Mouse (Mus musculus) cerebellum, adult 11 months (tissue): ENCODE data around the gene Disp3.

ENCODE experiments used
- DNase-seq: peaks from one replicate; pipeline ENCODE4 v3.0.0; 2022

Disp3 gene

GRCm38 (mm10) chr4:148288055-148288549, 337 bp upstream of the Disp3 start:
- peak; percentile 98 for DNase-seq

GRCm38 (mm10) chr4:148287041-148287440, 724 bp downstream of the Disp3 start:
- no peak for DNase-seq

DNA sequence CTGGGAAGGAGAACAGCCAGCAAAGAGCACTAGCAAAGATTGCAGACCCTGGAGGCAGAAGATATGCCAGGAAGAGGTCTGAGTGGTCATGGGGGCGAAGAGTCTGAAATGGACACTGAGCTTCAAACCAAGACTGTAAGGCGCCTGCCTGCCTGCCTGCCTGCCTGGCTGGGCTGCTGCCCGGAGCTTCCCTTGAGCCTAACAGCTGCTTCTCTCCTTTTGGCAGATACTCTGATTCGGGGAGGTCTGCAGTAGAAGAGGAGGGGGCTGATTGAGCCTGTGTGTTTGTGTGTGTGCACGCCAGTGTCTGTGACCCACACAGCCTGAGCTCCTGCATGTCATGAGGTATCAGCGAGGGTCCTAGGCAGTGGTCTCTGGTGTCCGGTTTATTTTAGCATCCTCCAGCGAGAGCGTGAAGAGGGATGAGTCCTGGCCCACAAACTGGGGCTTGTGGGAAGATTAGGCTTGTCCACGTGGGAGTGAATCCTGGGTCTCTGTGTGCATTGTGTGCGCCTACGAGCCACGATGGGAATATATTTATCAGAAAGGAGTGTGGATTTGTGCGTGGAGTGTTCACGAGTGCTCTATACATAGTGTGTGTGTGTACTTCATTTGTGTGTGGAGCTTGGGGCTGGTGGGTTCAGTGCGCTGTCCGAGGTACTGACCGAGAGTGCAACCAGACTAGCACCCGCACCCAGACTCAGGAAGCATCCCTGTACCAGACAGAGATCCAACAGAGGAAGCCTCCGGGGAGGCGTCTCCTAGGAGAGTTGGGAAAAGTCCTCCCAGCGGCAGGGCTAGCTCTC, 1.3 kb downstream of the Disp3 start:
- no peak for DNase-seq

DNA sequence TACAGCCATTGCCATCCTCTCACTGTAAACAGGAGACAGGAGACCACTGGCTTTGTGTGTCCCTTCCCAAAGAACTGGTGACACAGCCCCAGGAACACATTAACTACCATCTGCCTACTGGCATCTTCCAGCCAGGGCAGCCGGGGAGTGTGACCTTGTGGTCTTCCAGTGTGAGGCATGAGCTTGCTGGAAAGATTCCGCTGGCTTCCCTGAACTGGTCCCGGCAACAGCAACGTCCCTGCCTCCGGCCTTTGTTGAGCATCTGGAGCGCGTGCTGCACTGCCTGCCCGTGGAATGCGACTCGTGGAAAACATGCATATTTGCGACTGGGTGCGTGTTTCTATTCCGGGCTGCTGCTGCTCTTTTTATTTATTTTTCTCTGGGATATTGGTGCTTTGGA, 3.5 kb downstream of the Disp3 start:
- no peak for DNase-seq

DNA sequence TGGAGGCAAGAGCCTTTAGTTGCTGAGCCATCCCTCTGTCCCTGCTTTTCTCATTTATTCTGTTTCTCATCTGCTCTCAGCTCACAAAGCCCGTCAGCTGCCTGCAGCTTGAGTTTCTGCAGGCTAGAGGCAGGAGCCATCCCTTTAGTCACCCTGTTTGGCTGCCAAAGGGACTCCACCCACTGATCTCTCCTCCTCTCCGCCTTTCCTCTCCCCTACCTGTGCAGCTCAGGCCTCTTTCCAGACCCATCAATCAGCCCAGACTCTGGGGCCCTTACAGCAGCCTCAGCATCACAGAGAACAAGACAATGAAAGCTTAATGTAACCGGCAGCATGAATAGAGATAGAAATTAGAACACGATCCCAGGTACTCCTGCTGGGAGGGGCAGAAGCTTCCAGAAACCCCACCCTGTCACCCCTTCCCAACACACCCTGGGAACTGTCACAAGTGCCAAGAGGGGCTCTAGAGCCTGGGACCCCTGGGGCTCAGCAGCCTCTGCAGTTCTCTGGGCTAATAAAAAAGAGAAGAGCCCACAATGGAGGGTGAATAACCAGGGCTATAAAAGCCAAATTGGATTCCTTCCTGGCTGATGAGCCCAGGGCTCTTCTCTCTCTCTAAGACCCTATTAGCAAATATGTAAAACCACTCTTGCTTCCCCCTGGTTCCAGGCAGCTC, 10.8 kb downstream of the Disp3 start:
- DNase-seq: no peak

DNA sequence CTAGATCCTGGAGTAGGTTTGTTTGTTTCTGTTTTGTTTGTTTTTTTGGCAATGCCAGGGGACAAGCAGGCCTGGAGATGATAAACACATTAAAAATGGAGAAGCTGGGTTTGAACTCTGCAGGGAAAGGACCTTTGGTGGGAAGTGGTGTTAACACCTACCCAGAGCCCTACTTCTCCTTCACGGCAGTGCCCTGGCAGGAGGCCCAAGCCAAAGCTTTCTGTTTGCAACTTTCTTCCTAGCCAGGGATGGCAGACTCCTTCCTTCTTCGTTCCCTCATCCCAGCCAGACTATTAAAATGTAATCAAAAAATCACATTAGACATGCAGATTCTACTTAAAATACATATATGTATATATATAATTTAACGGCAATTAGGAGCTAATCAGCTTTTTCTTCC, 13.1 kb downstream of the Disp3 start:
- DNase-seq: no peak

- DNase-seq: no peak
Observed at GRCm38 (mm10) chr4:148273229-148273628, 14.5 kb downstream of the Disp3 start.

- DNase-seq: no peak
Observed at GRCm38 (mm10) chr4:148271656-148272055, 16.1 kb downstream of the Disp3 start.

GRCm38 (mm10) chr4:148266973-148267507, 20.7 kb downstream of the Disp3 start:
- no peak for DNase-seq

GRCm38 (mm10) chr4:148259941-148260340, 27.8 kb downstream of the Disp3 start:
- DNase-seq: no peak

DNA sequence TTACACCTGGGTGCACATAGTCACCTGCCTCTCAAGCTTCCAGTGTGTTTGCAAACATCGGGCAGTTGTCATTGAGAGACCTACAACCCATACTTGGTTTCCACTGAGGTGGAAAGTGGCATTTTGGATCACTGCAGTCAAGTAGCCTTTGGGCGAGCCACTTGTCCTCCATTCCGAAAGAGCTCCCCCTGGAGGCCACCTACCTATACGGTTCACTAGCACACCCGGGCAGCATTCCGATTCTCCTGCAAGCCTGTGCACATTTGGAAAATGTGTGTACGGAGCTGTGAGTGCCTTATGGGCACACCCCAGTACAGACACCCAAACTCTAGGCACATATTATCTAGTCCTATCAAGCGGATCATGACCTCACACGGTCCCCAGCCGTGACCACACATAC, 38.4 kb downstream of the Disp3 start:
- DNase-seq: no peak

GRCm38 (mm10) chr4:148240387-148240786, 47.4 kb downstream of the Disp3 start:
- DNase-seq: no peak

DNA sequence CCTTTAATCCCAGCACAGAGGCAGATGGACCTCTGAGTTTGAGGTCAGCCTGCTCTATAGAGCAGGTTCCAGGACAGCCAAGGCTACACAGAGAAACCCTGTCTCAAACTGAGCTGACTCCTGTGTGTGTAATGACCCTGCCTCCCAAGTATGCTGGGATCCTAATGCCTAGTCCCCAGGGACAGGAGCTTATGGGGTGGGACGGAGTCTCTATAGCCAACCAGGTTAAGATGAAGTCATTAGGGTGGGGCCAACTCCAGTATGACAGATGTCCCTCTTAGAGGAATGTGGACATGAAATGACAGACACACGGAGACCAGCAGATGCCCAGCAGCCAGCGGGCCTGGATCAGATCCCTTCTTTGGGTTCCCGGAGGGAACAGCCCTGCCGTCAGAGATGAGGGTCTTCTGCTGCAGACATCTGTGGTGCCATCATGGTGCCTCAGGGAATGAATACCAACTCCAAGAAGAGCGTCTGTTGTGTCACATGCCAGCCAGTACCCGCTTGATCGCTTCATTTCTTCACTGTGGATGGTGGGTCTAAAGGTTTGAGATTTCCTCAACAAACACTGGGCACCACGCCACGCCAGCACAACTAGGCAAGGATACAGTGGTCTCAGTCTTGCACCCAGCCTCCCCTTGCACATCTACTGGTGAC, 48.2 kb downstream of the Disp3 start:
- DNase-seq: no peak

GRCm38 (mm10) chr4:148238919-148239318, 48.8 kb downstream of the Disp3 start:
- no peak for DNase-seq

DNA sequence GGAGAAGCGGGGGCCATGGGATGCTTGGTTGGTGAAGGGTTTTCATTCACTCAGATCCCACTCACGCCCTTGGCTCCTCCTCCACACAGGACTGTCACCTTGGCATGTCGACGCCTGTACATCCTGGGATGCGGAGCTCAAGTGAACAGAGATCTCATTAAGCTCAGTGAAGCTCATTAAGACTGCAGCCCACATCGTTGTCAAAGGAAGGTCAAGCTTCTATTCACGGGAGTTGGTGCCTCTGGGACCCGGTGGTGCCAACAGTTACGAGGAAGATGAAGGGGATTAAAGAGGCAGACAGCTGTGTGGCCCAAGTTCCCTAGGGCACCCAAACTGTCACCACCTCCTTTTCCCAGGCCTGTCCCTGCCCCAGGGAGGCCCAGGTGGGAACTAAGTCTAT, 49.5 kb downstream of the Disp3 start:
- DNase-seq: no peak

- no peak for DNase-seq
Observed at GRCm38 (mm10) chr4:148236664-148237063, 51.1 kb downstream of the Disp3 start.

GRCm38 (mm10) chr4:148233061-148233460, 54.7 kb downstream of the Disp3 start:
- DNase-seq: no peak

DNA sequence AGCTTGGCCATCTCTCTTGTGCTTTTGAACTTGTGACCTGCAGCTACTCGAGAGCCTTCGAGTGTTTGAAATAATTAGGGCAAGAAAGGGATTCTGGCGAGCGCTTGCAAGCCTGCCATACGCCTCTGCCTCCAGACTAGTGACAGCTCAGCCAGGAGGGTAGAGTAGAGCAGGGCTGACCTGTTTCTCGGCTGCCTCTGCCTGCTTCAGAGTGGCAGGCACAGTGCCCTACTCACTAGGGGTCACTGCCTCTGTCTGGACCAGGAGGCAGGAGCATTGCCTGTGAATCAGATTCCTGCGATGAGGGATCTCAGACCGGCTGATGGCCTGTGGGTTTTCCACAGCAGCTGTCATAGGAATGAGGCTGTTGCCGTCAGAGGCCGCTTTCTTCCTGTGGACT, 55.1 kb downstream of the Disp3 start:
- no peak for DNase-seq

- no peak for DNase-seq
Observed at GRCm38 (mm10) chr4:148232124-148232523, 55.6 kb downstream of the Disp3 start.

DNA sequence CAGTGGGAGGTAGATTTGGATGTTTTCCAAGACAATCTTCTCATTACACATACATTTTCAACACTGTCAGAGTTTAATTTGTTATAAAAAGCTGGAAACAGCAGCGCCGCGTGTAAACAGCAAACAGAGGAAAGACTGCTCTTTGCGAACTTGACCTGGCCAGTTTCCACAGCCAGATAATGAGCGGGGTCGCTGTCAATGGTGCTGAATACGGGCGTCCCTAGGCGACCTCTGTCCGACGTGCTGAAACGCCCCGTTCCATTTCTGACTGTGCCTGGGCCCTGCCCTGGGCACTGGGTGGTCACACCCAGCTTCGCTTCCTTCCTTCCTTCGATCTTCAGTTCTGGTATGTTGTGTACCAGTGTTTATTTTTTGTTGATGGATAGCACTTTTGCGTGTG, 58.1 kb downstream of the Disp3 start:
- no peak for DNase-seq

- DNase-seq: no peak
Observed at GRCm38 (mm10) chr4:148222983-148223382, 64.8 kb downstream of the Disp3 start.

- no peak for DNase-seq
Observed at GRCm38 (mm10) chr4:148220656-148221055, 67.1 kb downstream of the Disp3 start.

- DNase-seq: no peak
Observed at GRCm38 (mm10) chr4:148218238-148218637, 69.5 kb downstream of the Disp3 start.
